Mouse (Mus musculus) hindbrain, embryonic 14.5 days (tissue): ENCODE results near the gene Spag9. TPM values are rescaled to one million over a fixed set of nuclear protein-coding genes. Genes with fewer than 3 reads are reported as not detected.

ENCODE experiments used
- ATAC-seq: fragments of 200-750 bp; cut with Nextera tagmentation; 2 replicates; pipeline ENCODE4 v1.8.0; 2017; ENCODE audit warnings: moderate number of reproducible peaks, mild to moderate bottlenecking, moderate TSS enrichment, moderate library complexity; ENCODE audit not compliant: low FRiP score
- DNase-seq: peaks from one replicate; pipeline ENCODE4 v3.0.0-alpha.2; 2015; ENCODE audit warnings: low spot score
- H3K27ac ChIP-seq: fragments of 300-500 bp; sonication (generic); 2 replicates; pipeline ENCODE4 v1.5.1; 2014; ENCODE audit warnings: mild to moderate bottlenecking, moderate library complexity
- H3K27me3 ChIP-seq: fragments of 300-500 bp; sonication (generic); 2 replicates; pipeline ENCODE4 v1.6.1; 2014; ENCODE audit warnings: mild to moderate bottlenecking, low read length, mixed read lengths; ENCODE audit not compliant: control insufficient read depth, insufficient read depth
- H3K36me3 ChIP-seq: fragments of 300-500 bp; sonication (generic); replicated peaks from 2 replicates; pipeline ENCODE4 v1.6.1; 2014; ENCODE audit not compliant: control insufficient read depth, insufficient read depth
- H3K4me1 ChIP-seq: fragments of 300-500 bp; sonication (generic); replicated peaks from 2 replicates; pipeline ENCODE4 v1.6.1; 2014; ENCODE audit warnings: antibody characterized with exemption, low read length, mixed read lengths; ENCODE audit not compliant: control insufficient read depth, insufficient read depth
- H3K4me2 ChIP-seq: fragments of 300-500 bp; sonication (generic); replicated peaks from 2 replicates; pipeline ENCODE4 v1.6.1; 2014; ENCODE audit warnings: mild to moderate bottlenecking, moderate library complexity
- H3K4me3 ChIP-seq: fragments of 300-500 bp; sonication (generic); replicated peaks from 2 replicates; pipeline ENCODE4 v1.5.1; 2014; ENCODE audit warnings: mild to moderate bottlenecking, low read length
- H3K9ac ChIP-seq: fragments of 300-500 bp; sonication (generic); 2 replicates; pipeline ENCODE4 v1.6.1; 2014
- H3K9me3 ChIP-seq: fragments of 300-500 bp; sonication (generic); 2 replicates; pipeline ENCODE4 v1.6.1; 2016; ENCODE audit warnings: low read length; ENCODE audit not compliant: control insufficient read depth
- WGBS: fragments of 180-500 bp; shearing (Covaris S2); extraction: QIAGEN DNeasy Blood & Tissue Kit; methylation state at CpG from one replicate; pipeline ENCODE4 v1.1.7; 2014; 5-methylcytosine and 5-hydroxymethylcytosine counted together
- polyA plus RNA-seq: library from polyadenylated mRNA; unstranded; fragments of >200 nt; fragmentation: Nextera tagmentation; extraction: Ambion mirVana; gene quantifications from 2 replicates; pipeline ENCODE4 v1.2.1, GENCODE M21; 2014

The Spag9 gene
- polyA plus RNA-seq, 1 experiment from 2014 or later: 121 TPM

DNA sequence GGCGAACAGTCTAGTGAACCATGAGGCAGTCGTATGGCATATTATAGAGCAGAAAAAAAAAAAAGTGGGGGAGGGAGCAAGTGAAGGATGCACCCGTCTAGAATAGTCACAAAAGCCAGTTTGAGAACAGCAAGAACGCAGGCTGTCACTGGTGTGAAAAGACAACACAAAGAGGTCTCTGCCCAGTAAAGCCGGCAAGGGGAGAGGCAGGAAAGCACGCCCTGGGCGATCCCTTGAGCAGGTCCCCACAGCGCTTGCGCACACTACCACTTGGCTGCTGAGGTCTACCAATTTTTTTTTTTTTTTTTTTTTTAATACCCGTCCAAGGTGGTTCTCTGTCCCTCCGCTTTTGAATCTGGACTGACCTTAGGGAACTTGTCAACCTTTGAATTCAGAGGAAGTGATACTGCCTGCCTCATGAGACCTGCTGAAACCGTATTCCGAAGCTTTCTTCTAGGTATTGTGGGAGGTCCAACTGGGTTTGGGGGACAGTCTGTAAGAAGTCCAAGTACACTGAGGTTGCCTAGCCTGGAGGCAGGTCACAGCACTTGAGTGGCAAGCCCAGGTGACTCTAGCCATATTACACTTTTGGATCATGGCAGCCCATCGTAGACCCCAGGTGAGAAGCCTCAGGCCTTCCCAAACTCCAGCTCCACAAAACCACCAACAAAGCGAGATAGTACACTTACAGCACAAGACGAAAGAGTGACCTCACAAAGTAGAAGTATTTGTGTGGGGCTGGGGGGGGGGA is 153.8 kb downstream of the Spag9 start:
- H3K9ac ChIP-seq: peak overlapping the region; percentile 83
- H3K36me3 ChIP-seq: no peaks in the 10 kb centered on the region
- H3K4me1 ChIP-seq: peaks cover 27% of the 10 kb centered on the region
- H3K9me3 ChIP-seq: no peaks in the 10 kb centered on the region
- WGBS: 23% methylated on average over 16 of the region's 16 CpGs
- 0 out of 2 replicates have a peak, but pooled peaks have one; percentile 29 for ATAC-seq
- H3K27me3 ChIP-seq: no peaks in the 10 kb centered on the region
- peak overlapping the region; percentile 95 for H3K27ac ChIP-seq
- peak; percentile 74 for DNase-seq
- H3K4me2 ChIP-seq: peak overlapping the region; percentile 93
- H3K4me3 ChIP-seq: peak overlapping the region; percentile 39

DNA sequence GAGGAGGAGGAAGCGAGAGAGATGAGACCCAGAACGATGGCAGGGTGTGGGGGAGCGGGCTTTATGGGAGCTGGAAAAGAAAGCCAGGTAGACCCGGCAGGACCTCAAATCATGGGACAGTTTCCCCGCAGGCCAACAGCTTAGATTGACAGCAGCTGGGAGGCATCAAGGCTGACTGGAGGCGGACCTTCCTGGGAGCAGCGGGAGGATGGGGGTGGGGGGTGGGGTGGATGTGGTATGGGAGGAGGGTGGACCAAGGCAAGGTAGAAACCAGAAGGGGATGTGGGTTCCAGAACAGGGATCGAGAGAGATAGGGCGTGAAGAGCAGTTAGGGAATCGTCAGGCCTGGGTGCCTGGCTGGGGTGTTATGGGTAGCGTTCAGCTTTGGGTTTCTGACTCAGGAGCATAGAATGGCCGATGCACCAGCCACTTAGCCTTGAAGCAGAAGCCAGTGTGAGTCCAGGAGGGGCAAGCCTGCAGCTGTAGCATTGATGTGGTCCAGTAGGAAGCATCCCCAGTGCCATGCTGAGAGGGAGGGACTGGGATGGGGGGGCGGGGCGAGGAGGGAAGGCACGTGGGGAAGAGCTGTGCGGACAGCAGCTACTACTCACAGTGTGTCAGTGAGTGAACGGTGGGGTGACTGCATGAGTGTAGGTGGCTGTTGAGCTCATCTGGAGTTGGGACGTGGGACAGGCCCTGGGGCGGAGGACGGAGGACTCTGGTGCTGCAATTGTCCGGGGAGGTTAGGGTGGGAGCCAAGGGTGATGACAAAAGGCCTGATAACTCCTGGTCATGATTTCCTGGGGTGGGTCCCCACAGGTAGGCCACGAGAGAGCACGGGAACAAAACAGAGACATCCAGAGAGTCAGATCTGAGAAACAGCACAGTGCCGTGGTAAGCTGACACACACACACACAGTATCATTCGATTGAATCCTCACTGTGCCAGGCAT is 154.9 kb downstream of the Spag9 start:
- ATAC-seq (no peak), DNase-seq (no peak)
- no peak overlapping the region for H3K4me2 ChIP-seq
- H3K4me1 ChIP-seq: peaks cover 21% of the 10 kb centered on the region
- H3K27ac ChIP-seq: no peak overlapping the region
- no peak overlapping the region for H3K9ac ChIP-seq
- no peaks in the 10 kb centered on the region for H3K36me3 ChIP-seq
- 36% methylated on average over 25 of the region's 25 CpGs for WGBS
- H3K9me3 ChIP-seq: no peaks in the 10 kb centered on the region
- H3K4me3 ChIP-seq: no peak overlapping the region
- no peaks in the 10 kb centered on the region for H3K27me3 ChIP-seq

- Histone ChIP-seq H3K27ac (no peak overlapping the region), H3K4me3 (no peak overlapping the region), H3K4me2 (no peak overlapping the region), H3K4me1 (peaks cover 26% of the 10 kb centered on the region), H3K9me3 (no peaks in the 10 kb centered on the region), H3K9ac (no peak overlapping the region), H3K27me3 (no peaks in the 10 kb centered on the region), H3K36me3 (no peaks in the 10 kb centered on the region)
- 89% methylated on average over 3 of the region's 3 CpGs for WGBS
- no peak for DNase-seq
- ATAC-seq: no peak
These were observed 158.3 kb downstream of the Spag9 start for GRCm38 (mm10) chr11:94154201-94154600.

DNA sequence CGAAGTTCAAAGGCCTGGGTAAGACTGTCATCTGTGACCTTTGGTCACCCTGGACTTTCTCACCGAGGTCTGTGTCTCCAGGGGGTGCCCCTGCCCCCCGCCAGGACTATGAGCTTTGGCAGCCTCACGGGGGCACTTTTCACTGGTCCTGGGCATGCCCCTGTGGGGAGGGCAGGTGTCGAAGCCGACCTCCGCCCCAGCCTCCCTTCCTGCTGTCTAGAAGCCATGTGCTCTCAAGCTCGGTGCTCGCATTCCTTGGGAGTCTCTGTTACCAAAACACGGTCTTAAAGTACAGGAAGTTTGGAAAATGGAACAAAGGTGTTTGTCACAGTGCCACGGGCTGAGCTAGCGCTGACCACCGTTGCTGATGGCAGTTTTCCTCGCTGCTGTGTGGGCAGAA is 162.6 kb downstream of the Spag9 start:
- 44% methylated on average over 14 of the region's 14 CpGs for WGBS
- peaks cover 43% of the 10 kb centered on the region for H3K4me1 ChIP-seq
- DNase-seq: no peak
- H3K4me2 ChIP-seq: no peak overlapping the region
- peak overlapping the region; percentile 99 for H3K27ac ChIP-seq
- no peaks in the 10 kb centered on the region for H3K27me3 ChIP-seq
- no peak overlapping the region for H3K4me3 ChIP-seq
- ATAC-seq: no peak
- H3K36me3 ChIP-seq: no peaks in the 10 kb centered on the region
- no peaks in the 10 kb centered on the region for H3K9me3 ChIP-seq
- no peak overlapping the region for H3K9ac ChIP-seq

GRCm38 (mm10) chr11:94159066-94159880 is 163.4 kb downstream of the Spag9 start:
- WGBS: 31% methylated on average over 14 of the region's 14 CpGs
- DNase-seq: peak; percentile 33

GRCm38 (mm10) chr11:94159911-94160415 is 164.1 kb downstream of the Spag9 start:
- DNase-seq: peak; percentile 67
- Histone ChIP-seq H3K4me1 (peaks cover 43% of the 10 kb centered on the region), H3K4me3 (peak overlapping the region; percentile 9; the same call in 1 of the 2 replicates)

More at GRCm38 (mm10) chr11:94159066-94159880, 163.4 kb downstream of the Spag9 start:
- Histone ChIP-seq H3K9me3 (no peaks in the 10 kb centered on the region), H3K27ac (peak overlapping the region; percentile 99), H3K4me3 (no peak overlapping the region), H3K27me3 (no peaks in the 10 kb centered on the region), H3K4me2 (peak overlapping the region; percentile 47), H3K36me3 (no peaks in the 10 kb centered on the region), H3K4me1 (peaks cover 43% of the 10 kb centered on the region), H3K9ac (peak overlapping the region; percentile 57)
- no peak for ATAC-seq

DNA sequence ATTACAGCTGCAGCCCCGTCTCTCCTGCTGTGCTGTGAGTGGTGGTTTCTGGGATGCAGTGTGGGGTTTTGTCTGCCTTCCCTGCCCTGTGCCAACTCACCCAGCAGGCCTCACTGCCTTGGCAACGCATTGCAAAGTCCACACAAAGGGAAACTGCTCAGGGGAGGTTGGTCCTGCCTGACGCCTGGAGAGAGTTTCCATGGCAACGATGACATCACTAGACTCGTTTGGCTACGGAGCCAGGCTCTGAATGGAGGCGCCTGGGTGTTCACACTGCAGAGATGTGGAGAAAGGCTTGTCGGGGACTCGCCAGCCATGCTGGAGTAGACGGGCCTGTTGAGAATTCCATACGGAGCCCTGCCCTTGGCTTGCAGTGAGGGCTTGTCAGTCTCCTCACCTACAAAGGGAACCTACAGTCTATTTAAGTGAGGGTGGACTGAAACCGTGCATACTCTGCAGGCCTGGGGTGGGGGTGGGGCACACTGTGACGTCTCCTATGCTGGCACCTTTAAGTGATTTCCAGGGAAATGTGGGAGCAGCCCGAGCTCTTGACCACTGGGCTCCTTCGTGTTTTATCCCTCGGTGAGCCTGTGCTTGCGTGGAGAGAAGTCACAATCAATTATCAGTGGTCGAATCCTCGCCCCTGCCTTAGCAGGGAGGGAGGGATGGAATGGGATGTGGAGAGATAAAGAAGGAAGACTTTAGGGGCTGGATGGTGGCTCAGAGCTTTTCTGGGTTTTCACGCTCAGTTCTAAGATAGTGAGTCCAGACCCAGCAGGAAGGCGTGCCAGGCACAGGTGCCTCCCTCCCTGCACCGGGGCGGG is 164.8 kb downstream of the Spag9 start:
- ATAC-seq (peak; percentile 94), DNase-seq (peak; percentile 97)
- peak overlapping the region; percentile 57 for H3K9ac ChIP-seq
- 2% methylated on average over 23 of the region's 23 CpGs for WGBS
- no peaks in the 10 kb centered on the region for H3K36me3 ChIP-seq
- H3K4me1 ChIP-seq: peaks cover 43% of the 10 kb centered on the region
- H3K4me3 ChIP-seq: peak overlapping the region; percentile 9
- peak overlapping the region; percentile 47 for H3K4me2 ChIP-seq
- no peaks in the 10 kb centered on the region for H3K9me3 ChIP-seq
- no peaks in the 10 kb centered on the region for H3K27me3 ChIP-seq
- H3K27ac ChIP-seq: peak overlapping the region; percentile 99

More at GRCm38 (mm10) chr11:94159911-94160415, 164.1 kb downstream of the Spag9 start:
- Histone ChIP-seq H3K9me3 (no peaks in the 10 kb centered on the region), H3K36me3 (no peaks in the 10 kb centered on the region), H3K9ac (peak overlapping the region; percentile 57), H3K4me2 (peak overlapping the region; percentile 47), H3K27me3 (no peaks in the 10 kb centered on the region), H3K27ac (peak overlapping the region; percentile 99)
- WGBS: 15% methylated on average over 7 of the region's 7 CpGs
- ATAC-seq: peak; percentile 11

DNA sequence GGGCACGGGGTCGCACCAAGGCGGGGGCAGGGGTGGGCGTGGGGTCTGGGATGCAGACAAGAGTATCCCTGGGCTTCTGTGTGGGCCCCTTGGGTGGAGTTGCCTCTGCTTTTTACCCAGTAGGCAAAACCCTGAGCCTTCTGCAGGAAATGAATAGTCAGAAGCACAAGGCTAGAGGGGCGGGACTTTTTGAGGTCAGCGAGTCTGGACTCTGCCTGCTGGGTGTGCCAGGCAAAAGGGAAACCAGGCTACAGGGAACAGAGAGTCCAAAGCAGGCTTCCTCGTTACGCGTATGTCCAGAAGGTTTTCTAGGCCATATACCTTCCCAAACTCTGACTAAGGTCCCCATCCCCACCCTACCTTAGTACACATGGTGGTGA is 165.4 kb downstream of the Spag9 start:
- no peaks in the 10 kb centered on the region for H3K27me3 ChIP-seq
- 19% methylated on average over 9 of the region's 9 CpGs for WGBS
- peaks cover 43% of the 10 kb centered on the region for H3K4me1 ChIP-seq
- peak overlapping the region; percentile 47 for H3K4me2 ChIP-seq
- DNase-seq (no peak), ATAC-seq (no peak)
- H3K4me3 ChIP-seq: peak overlapping the region; percentile 7
- no peaks in the 10 kb centered on the region for H3K36me3 ChIP-seq
- peak overlapping the region; percentile 57 for H3K9ac ChIP-seq
- H3K9me3 ChIP-seq: no peaks in the 10 kb centered on the region
- H3K27ac ChIP-seq: peak overlapping the region; percentile 99
